Mouse (Mus musculus) kidney, postnatal 10 days (tissue): ENCODE results near the gene Dnm2.

ENCODE experiments used
- DNase-seq: peaks from one replicate; pipeline ENCODE4 v3.0.0; 2021; ENCODE audit warnings: mixed read lengths

Dnm2 gene

DNA sequence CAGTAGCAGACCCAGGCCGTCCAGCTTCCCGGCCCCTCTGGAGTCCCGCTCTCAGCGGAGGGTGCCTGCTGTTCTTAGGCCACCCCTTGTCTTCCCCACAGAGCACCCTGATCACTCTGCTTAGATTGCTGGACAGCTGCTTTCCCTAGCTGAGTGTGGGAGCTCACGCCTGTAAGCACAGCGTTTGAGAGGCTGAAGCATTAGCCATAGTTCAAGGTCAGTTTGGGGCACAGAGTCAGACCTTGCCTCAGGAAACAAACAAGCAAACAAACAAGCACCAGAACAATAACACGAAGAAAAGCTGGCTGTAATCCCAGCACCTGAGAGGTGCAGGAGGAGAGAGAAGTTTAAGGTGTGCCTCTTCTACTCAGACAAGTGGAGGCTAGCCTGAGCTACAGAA is 7.4 kb downstream of the Dnm2 start:
- no peak for DNase-seq

DNA sequence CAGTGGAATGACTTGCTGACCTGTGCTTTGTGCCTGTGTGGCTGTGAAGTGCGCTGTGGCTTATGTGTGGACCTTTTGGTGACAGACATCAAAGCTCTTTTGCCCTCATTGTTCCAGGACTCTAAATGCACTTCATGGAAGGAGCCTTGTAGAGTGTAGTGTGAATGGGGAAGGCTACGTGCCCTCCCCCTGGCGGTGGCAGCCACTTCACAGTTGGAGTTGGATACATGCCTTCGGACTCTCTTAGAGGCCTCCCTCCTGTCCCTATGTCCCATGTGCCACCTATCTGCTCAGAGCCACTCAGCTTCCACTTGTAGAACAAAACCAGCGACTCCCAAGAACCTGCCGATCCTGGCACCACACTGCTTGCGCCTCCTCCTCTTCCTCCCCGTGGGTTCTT is 9.1 kb downstream of the Dnm2 start:
- no peak for DNase-seq

DNA sequence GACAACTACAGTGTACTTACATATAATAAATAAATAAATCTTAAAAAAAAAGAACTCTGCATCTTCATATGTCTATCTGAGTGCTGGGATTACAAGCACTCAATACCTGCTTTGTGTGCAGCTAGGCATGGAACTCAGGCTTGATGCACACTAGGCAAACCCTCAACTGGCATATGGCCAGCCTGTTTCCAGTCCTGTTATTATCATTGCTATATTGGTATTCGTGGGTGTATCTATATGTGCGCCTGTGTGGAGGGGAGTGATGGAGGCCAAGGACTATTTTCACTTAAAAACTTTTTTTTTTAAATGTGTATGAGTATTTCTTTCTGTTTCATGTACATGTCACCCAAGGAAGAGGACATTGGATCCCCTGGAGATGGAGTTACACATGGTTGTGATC is 9.7 kb downstream of the Dnm2 start:
- DNase-seq = no peak

DNA sequence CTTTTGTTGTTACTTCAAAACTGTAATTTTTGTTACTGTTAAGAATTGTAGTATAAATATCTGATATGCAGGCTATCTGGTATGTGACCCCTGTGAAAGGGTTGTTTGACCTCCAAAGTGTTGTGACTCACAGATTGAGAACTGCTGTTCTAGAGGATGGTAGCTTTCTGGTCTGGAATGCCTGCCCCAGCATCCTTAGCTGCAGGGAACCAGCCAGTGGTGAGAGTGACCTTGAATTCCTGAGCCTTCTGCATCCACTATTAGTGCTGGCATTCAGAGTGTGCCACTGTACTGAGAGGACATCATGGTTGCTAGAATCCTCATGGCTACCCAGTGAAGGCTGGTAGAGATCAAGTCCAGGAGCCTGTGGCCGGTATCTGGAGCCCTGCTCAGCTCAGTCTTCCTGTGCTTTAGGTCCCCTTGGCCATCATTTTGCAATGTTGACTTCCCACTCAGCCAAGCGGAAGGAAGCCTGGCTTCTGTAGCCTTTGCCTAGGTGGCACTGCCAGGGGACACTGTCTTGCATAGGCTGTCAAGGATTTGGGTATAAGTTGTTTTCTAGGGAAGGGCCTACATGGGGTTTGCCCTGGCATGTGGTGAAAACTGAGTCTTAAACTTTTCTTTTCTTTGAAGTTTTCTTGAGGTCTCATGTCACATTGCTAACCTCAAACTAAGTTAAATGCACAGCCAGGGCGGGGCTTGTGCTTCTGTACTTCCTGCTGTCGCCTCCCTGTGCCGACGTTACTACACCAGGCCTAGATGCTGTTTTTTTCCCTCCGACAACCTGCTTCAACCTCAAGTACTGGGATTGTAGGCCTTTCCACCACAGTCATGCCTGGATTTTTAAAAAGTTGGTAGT is 11.3 kb downstream of the Dnm2 start:
- DNase-seq = no peak

DNA sequence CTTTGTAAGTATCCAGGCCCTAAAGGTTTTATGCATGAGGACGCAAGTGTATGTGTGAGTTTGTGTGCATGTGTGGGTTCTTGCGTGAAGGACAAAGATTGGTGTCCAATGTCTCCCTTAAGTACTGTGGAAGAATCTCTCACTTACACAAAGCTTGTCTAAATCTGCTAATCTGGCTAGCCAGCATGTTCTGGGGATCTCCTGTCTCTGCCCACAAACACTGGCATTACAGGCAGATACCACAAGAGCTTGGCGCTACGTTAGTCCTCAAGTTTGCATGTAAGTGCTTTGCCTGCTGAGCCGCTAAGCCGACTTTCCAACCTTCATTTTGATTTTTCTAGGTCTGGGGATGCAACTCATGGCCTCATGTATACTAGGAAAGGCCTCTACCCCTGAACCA is 12.9 kb downstream of the Dnm2 start:
- DNase-seq = no peak

DNA sequence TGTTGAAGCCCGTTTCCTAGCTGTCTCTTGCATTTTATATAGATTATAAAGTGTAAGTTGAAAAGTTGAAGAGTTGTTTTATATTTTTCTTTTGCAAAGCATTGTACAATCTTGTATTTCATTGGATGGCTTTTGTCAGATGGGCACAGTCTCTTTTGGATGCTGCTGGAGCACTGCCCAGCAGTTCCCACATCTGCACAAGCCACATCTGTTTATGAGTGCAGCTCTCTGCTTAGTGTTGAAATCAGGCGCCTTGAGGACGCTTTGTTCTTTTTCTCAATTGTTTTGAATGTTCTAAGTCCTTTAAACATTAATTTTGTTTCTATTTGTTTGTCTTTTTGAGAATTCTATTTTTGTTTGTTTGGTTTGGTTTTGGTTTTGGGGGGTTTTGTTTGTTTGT is 13.5 kb downstream of the Dnm2 start:
- peak; percentile 35 for DNase-seq

DNA sequence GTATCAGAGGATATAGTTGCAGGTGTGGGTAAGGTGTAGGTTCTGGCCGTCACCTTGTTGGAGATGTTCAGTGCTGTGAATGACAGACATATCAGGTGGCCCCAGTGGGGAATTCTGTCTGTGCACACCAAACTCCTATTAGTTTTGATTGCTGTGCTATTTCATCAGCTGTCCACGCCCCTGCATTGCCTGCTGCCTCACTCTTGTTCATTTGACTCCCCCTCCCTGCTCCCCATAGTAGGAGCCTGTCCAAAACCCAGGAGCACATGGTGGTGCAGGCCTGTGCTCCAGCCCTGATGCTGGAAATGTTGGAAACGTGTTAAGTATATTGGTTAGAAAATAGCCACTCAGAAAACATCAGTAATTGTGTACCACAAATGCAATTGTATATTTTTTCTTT is 14.7 kb downstream of the Dnm2 start:
- DNase-seq = no peak

DNA sequence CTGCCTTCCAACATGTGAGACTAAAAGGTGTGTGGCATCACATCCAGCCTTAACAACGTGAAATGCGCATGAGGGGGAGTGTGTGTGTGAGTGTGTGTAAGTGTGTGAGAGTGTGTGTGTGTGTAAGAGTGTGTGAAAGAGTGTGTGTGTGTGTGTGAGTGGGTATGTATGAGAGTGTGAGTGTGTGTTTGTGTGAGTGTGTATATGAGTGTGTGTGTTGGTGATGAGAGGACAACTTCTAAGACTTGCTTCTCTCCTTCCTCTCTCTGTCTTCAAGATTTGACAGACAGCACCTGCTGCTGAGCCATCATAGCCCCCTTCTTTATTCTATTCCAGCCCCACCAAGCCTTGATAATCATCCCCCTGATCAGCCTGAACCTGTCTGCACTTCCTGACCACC is 15.2 kb downstream of the Dnm2 start:
- DNase-seq = no peak

DNA sequence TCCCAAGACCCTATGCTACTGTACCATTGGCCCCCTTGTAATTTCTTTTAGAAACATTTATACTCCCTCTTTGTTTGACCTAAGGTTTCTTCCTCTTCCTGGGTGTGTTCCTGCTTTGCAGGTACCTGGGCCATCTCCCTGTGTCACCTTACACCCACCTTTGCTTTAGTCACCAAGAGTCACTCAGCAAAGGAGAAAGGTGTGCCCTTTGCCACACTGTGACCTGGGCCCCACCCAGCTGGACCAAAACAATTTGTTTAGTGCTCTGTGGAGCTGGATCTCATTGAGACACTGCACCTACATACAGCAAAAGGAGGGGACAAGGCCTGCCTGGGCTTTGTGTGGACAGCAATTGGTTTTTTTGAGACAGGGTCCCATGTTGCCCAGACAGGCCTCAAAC is 15.7 kb downstream of the Dnm2 start:
- DNase-seq = no peak

DNA sequence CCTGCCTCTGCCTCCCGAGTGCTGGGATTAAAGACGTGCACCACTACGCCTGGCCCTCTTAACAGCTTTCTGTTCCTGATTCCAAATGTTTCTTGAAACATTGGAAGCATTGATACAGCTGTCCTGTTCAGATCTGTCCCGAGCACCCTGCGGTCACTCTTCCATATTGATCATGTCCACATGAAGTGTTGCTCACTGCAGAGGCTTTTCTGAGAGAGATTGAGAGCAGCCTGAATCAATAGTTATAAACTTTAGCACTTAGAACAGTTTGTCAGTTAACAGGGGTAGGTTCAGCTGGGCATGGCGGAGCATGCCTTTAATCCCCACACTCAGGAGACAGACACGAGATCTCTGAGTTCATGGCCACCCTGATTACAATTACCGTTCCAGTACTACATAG is 19.1 kb downstream of the Dnm2 start:
- DNase-seq = no peak

DNA sequence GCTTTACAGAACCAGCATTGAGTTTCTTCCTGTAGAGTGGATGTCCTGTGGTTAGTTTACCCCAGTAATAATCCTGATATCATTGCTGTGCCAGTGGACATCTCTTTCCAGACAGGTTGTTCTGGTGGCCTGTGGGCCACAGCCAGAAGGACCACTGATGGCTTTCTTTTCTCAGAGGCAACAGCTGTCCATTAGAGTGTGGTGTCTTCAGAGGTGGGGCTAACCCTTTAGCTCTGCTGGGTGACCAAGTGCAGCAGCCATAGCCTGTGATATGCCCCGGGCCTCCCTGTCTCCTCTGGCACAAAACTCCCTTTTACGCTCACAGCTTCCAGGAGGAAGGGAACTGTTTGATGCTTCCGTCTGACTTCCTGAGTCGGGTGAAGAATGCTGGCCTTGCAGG is 19.9 kb downstream of the Dnm2 start:
- DNase-seq = no peak

DNA sequence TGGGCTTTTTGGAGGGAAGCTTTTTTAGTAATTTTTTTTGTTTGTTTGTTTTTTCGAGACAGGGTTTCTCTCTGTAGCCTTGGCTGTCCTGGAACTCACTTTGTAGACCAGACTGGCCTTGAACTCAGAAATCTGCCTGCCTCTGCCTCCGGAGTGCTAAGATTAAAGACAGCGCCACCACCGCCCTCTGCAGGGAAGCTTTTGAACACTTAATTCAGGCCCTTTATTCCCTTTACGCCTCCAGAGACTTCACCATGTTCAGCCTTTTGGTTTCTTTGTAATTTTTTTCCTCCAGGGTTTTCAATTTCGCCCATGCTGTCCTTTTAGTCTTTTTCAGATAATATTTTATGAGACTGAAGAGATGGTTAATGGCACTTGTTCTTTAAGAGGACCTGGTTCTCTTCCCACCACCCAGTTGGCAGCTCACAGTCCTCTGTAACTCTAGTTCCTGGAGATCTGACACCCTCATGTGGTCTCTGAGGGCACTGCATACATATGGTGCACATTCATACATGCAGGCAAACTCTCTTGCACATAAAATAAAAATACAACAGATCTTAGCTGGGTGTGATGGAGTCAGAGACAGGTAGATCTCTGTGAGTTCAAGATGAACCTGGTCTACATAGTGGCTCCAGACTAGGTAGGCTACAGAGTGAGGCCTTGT is 20.5 kb downstream of the Dnm2 start:
- DNase-seq = no peak

DNA sequence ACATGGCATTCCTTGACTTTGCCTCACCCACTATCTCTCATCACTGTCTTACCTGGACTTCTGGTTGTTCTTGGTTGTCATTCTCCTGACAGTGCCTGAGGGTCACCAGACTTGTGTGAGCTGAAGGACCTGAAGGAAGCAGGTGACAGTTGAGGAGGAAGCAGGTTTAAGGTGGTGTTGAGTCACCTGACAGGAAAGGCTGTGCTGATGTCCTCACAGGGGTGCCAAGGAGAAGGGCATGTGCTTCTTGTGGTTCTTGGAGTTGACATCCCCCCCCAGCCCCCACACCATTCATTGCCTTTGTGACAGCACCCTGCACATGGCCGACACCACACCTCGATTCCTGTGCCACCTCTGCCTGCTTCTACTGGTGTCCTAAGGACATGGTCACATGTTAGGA is 23.1 kb downstream of the Dnm2 start:
- no peak for DNase-seq

DNA sequence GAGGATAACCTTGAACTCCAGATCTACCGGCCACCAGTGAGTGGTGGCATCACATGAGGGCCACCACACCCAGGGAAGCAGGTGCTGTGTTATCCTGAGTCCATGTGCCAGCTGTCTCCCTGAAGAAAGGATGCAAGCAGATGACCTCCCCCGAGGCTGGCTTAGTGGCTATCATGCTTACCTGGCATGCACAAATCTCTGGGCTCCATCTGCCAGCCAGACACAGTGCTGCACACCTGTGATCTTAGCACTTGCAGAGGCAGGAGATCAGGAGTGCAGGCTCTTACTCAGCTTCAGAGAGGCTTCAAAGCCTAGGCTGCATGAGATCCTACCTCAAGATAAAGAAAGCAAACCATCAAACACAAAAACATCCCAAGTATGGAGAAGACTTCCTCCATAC is 25.0 kb downstream of the Dnm2 start:
- no peak for DNase-seq

DNA sequence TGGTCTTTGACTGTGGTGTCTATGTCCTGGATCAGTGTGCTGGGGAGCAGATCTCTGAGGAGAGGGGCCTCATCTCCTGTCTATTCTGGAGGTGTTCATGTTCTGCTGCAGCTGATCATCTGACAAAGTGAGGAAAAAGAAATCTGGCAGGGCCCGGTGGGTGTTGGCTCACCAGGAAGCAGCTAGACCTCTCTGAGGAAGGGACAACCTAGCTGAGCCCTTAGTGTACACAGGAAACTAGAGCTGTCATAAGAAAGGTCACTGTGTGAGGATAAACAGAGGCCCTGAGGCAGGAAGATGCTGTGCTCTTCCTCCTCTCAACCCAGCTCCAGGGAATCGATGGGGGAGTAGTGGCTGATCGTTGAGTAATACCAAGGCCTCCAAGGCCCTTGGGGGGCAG is 25.6 kb downstream of the Dnm2 start:
- DNase-seq = peak; percentile 35

DNA sequence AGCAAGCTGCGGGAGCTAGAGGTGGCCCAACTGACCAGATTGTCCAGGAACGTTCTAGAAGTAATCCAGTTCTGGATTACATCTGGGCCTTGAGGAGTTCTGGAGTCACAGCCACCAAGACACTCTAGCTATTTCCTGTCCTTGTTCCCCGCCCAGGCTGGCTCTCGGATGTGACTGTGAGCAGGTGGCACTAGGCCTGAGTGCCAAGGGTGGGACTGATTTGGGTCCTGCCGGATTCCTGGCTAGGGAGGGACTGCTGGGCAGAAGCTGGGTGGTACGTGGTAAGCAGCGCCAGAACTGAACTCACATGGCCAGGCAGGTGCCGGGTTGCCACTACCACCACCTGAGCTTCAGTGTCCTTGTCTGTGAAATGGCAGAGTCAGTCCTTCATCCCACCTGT is 26.7 kb downstream of the Dnm2 start:
- DNase-seq = peak; percentile 30

DNA sequence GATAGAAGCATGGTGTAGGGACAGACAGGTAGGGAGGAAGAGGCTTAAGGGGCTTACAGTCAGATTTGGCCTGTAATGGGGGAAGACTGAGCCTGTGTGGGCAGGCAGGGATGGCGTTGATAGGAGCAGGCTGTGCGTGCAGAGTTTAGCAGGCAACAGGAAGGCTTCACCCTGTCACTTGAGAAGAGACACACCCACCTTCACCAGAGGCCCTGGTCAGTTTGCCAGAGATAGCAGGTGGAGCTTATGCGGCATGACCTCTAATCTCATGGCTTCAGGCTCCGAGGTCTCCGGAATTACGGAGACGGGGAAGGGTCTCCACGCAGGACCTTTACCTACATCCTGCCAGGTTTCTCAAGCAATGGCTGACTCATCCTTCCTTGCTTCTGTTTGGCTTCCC is 27.2 kb downstream of the Dnm2 start:
- no peak for DNase-seq

DNA sequence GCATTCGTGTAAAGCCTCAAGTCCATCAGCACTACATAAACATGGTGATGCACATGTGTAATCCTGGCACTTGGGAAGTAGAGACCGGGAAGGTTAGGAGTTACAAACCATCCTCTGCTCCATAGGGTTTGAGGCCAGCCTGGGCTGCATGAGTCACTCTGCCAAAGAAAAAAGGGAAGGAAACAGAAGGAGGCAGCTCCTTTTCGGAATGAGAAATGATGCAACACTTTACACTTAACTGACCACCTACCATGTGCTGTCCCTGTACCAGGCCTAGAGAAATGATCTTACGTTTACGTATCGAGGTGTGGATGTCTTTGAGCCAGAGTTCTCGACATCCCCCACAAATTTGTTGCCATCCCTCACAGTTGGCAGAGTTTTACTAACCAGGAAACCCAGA is 28.3 kb downstream of the Dnm2 start:
- DNase-seq = no peak

DNA sequence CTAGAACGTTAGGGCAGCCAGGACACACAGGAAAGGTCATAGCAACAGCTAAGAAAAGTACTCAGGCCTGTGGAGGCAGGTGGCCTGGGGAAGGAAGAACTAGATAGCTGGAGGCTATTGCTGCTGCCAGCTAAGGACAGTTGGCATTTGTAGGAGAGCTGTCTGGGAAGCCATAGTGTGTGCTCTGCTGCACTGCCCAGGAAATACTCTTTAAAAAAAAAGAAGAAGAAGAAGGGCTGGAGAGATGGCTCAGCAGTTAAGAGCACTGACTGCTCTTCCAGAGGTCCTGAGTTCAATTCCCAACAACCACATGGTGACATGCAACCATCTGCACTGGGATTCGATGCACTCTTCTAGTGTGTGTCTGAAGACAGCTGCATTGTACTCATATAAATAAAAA is 28.8 kb downstream of the Dnm2 start:
- no peak for DNase-seq

DNA sequence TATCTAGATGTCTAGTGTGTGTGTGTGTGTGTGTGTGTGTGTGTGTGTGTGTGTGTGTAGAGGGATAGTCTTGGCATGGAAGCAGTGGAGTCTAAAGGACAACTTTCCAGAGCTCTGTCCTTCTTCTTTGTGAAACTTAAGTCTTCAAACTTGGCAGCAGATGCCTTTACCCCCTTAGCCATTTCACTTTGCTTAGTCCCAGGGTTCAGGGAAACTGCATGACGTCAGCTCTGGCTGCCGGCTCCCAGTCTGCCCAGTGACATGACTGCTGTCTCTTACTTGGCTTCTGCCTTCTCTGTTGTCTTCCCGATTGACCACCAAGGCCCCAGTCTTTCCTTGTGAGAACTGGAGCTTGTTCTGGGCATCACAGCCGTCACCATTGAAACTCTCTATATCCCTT is 29.8 kb downstream of the Dnm2 start:
- DNase-seq = no peak

DNA sequence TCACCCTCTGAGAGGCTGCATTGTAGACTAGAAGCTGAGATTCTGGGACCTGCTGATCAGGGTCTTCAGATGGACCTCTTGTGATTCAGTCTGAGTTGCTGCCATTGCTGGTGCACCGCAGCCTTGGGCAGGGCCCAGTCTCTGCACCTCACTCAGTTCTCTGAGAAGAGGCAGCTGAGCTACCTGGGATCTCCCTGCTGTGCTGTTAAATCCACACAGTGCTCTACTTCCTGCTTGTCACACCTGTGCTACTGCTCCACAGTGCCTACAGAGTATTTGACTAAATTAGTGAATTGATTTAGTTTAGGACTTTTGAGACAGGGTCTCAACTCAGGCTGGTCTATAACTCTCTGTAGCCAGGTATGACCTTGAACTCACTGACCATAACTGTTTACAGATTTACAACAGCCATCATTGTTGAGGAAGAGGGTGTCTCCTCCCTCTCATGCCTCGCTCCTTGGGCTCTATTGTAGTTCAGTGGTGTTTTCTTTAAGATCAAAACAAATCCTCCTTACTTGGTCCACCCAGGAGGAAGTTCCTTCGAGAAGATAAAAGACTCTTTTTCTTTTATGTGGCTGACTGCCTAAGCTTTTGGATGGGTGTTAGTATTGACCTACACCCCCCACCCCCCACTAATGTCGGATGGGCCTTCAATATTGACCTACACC is 30.5 kb downstream of the Dnm2 start:
- DNase-seq = no peak

DNA sequence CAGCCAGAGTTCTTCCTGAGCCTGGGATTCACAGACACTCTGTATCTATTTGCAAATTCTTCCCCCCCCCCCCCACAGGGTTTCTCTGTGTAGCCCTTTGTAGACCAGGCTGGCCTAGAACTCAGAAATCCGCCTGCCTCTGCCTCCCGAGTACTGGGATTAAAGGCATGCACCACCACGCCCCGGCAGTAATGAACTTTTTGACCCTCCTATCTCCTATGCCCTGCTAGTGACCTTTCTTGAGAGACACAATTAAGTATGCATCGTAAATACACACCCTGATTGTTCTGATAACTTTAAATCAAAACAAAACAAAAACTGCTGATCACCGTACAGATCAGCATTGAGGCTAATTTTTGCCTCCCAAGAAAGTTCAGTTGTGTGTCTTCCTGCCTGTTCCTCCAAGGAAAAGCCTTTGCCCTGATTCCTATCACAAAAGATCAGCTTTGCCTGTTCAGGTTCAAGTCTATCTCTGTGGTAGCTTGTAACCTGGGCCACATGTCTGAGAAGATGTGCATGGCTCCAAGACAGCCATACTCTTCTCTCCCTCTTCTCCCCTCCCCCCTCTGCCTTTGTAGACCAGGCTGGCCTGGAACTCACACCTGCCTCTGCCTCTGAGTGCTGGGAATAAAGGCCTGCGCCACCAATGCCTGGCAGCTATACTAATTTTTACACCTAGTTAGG is 31.7 kb downstream of the Dnm2 start:
- no peak for DNase-seq

DNA sequence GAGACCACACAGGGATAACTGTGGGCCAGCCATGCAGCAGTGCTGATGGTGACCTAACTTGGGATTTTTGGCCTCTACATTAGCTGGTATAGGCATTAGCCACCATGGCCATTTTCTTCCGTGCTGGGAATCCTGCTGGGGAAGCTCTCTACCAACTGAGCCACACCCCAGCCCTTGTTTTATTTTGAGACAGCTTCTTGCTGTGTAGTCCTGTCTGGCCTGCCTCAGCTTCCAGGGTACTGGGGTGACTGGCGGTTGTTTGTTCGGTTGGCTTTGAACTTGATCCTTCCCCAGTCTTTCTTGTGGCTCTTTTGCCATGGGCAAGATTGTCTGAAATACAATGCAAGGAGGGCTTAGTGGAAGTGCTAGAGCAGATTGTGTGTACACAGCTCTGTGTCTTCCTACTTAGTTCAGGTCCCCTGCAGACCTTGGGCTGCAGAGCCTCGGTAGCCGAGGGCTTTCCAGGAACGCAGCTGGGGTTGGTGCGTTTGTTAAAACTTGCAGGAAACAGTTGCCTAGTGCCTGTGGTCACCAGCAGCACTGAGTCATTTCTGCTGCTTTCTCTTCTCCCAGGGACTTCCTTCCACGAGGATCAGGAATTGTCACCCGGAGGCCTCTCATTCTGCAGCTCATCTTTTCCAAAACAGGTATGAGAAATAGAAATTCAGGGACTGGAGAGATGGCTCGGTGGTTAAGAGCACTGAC is 32.4 kb downstream of the Dnm2 start:
- DNase-seq = no peak
